Mouse (Mus musculus) thymus, postnatal 14 days (tissue): ENCODE measurements around the gene Hemgn.
A peak's percentile ranks its signal among the peaks of the same experiment; 100 is the strongest.

Experiments used
- DNase-seq: peaks from one replicate; pipeline ENCODE4 v3.0.0; 2021

Hemgn gene

DNA sequence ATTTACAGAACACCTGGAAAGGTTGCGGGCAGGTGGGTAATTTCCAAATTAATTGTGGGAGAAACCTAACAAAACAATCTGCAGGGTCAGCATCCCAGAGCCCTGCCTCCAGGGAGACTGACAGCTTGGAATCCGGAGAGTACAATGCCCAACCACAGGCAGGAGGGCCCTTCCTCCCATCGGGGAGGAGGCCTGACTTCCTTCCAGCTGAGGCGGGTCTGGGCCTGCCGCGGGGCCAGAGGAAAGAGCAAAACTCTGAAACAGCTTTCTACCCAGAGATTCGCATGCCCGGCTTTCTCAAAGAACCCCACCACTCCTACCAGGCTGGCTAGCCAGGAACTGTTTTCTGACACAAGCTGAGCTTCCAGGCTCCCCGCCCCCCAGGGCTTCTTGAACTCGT lies 60.3 kb downstream of the Hemgn start:
- DNase-seq: no peak

DNA sequence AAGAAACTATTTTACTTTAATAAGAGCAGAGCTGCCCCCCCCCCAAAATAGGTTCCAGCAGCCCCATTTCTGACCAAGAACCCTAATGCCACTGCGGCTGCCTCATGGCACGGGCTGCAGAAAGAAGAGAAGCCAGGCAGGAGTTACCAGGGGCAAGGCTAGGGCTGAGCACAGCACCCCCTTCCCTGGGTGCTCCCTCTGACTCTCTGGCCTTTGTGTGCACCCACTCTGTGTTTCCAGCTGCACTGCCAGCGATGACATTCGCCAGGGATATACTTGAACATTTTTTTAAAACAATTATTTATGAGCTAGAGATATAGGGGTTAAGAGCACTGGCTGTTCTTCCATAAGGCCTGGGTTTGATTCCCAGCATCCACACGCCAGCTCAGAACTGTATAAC lies 63.8 kb downstream of the Hemgn start:
- no peak for DNase-seq

DNA sequence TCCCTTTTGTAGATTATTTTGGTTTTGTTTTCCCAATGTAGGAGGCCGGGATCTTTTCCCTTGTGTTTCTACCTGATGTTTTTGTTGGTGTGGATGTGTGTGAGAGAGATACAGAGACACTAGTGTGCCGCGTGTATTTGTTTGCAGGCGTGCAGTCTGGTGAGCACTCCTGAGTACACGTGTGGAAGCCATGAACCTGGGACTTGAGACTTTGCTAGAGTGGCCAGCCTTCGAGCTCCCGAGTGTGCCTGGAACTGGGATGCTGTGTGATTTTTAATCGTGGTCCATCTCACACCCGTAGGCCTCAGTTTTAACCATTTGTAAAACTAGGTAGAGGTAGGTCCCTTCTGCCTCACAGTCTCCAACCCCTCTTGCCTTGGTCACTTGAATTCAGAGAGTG lies 64.4 kb downstream of the Hemgn start:
- DNase-seq: no peak

DNA sequence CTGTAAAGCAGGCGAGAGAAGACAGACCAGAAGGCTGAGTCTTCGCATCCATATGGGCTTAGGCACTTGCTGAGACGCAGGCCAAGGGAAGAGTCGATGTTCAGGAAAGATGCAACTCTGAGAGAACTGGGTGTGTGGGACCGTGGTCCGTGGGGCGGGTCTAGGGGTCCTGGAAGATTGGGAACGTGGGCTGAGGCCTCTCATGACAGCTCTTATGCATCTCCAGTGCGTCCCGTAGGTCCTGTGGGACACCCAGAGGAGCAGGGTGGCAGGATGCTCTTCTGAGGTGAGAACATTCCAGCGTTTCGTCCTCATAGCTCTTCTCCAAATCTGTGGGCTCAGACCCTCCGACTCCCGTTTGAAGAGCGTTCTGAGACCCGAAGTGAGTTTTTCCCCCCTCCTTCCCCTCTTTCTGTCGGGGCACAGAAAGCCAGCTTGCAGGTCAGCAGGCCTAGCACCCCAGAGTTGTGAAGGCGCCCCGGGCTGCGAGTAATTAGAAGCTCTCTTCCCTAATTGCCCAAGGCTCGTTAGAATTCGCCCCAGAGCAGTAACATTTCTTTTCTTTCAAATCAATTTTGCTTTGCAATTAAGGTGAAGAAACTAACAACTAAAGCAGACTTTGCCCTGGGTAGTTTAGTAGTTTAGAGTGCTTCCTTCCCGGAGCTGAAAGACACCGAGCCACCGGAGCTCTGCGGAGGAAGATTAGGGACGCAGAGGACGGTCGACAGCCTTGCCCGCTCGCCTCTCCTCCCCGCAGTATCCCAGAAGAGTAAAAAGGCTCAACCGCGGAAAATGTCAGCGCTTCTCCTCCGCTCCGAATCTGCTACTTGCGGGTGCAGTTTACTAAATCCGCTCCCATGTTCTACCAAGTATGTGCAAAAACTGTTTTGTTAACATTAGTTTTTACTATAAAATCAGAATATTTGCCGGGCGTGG lies 65.5 kb downstream of the Hemgn start:
- no peak for DNase-seq

DNA sequence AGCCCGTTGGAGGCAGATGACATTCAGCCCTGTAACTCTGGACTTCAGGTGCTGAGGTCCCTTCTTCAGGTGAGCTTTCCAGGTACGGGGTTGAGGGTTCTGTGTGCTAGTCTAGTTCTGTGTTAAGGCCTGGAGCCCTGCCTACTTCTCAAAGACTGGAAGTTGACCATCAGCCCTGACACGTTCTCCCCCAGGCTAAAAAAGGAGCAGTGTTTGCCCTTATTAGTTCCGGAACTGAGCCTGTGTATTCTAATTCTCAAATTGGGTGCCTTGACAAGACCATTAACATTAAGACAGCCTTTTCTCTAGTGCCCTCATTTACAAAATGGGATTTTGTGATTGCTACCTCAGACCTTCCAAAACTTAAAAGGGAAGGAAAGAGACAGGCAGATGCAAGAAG lies 66.2 kb downstream of the Hemgn start:
- DNase-seq: no peak

DNA sequence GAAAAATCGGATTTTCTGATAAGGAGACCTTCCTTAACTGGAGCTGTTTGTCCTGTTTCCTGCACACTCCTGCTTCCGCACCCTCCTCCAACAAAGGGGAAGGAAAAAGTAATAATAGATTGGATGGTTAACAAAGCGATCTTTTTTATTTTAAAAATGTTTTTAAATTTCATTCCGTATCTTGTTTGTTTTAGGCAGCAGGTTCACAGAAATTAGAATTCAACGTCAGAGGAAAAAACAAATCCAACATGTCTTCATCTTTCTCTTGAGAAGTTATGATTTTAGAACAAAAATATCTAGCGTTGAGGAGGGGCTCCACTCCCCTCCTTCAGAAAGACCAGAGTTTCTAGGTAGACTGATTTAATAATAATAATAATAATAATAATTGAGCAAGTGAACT lies 67.1 kb downstream of the Hemgn start:
- no peak for DNase-seq

DNA sequence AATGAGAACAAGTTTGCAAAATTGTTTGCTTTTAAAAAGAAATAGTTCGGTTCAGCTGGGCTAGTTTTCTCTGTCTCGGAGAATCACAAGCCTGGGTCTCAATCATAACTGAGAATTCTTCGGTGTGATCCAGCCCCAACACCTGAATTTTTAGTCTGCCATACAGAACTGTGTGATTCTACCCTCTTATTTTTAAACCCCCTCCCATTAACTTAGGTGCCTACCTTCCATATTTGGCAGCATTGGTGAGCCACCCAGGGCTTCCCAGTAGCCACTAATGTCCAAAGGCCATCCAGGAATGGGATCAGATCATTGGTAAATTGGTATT lies 67.6 kb downstream of the Hemgn start:
- DNase-seq: no peak

DNA sequence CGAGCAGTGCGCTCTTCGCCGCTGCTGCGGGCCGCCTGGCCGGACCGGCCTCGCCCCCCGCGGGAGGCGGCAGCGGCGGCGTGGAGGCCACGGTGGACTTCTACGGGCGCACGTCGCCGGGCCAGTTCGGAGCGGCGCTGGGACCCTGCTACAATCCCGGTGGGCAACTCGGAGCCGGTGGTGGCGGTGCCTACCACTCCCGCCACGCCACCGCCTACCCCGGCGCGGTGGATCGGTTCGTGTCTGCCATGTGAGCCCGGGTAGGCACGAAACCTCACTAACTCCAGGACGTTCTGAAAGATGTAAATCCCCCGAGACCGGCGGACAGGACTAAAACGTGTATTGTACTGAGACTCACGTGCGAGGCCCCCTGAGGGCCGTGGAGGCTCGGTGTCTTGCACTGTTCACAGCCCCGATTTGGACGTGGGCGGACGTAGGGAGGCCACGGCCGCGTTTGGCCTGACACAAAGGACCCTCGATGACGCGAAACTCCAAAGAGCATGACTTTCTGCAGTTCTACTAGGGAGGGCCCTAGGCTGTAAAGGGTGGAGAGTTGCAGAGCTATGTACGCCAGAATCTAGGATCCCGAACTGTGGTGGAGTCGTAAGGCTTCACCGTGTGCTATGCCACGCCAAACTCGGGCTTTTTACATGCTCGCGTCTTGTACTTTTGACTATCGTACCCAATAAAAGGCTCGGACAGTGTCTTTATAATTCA lies 68.1 kb downstream of the Hemgn start:
- DNase-seq: no peak

DNA sequence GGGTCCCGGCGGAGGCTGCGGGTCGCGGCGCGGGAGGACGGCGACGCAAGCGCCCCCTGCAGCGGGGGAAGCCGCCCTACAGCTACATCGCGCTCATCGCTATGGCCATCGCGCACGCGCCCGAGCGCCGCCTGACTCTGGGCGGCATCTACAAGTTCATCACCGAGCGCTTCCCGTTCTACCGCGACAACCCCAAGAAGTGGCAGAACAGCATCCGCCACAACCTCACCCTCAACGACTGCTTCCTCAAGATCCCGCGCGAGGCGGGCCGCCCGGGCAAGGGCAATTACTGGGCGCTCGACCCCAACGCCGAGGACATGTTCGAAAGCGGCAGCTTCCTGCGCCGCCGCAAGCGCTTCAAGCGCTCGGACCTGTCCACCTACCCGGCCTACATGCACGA lies 69.0 kb downstream of the Hemgn start:
- peak; percentile 43 for DNase-seq
